Mouse (Mus musculus) cerebellum, adult 2 months (tissue): ENCODE results near the gene AI854703. TPM values are rescaled to one million over a fixed set of nuclear protein-coding genes. Genes with fewer than 3 reads are reported as not detected.
A peak's percentile ranks its signal among the peaks of the same experiment; 100 is the strongest.

Experiments
- DNase-seq, 2 experiments: peaks; one replicate each; pipeline ENCODE4 v3.0.0; 2021
- H3K27ac ChIP-seq: fragments of 200-500 bp; 2 replicates; pipeline ENCODE4 v1.5.1; 2012; ENCODE audit warnings: low read length, control low read depth, inconsistent platforms; ENCODE audit not compliant: insufficient read depth
- H3K27me3 ChIP-seq: fragments of 200-500 bp; 2 replicates; pipeline ENCODE4 v1.6.1; 2012; ENCODE audit warnings: inconsistent platforms, mild to moderate bottlenecking, low read length, moderate library complexity; ENCODE audit not compliant: control insufficient read depth, insufficient read depth
- H3K4me1 ChIP-seq: fragments of 200-500 bp; 2 replicates; pipeline ENCODE4 v1.6.1; 2011; ENCODE audit warnings: low read length; ENCODE audit not compliant: control insufficient read depth, insufficient read depth
- H3K4me3 ChIP-seq: fragments of 200-500 bp; replicated peaks from 2 replicates; pipeline ENCODE3; 2011; ENCODE audit warnings: mild to moderate bottlenecking, low read depth, low read length, control low read depth; ENCODE audit not compliant: insufficient read depth
- CTCF ChIP-seq: fragments of 200-500 bp; IDR thresholded peaks from 2 replicates; pipeline ENCODE4 v1.5.1; 2011; ENCODE audit warnings: low read depth, mild to moderate bottlenecking, control low read depth, low read length, moderate library complexity, borderline replicate concordance; ENCODE audit not compliant: insufficient read depth
- POLR2A ChIP-seq: fragments of 200-500 bp; IDR thresholded peaks from 2 replicates; pipeline ENCODE4 v1.6.1; 2011; ENCODE audit warnings: low read length, control low read depth, borderline replicate concordance; ENCODE audit not compliant: insufficient read depth
- WGBS: fragments of 180-500 bp; shearing (Covaris S2); methylation state at CpG from one replicate; pipeline ENCODE4 v1.1.7; 2018; 5-methylcytosine and 5-hydroxymethylcytosine counted together
- polyA plus RNA-seq: library from polyadenylated mRNA; depleted of rRNA; stranded (reverse); fragments of >200 nt; gene quantifications from 2 replicates; pipeline ENCODE4 v1.2.3, GENCODE M21; 2012

The AI854703 gene
- polyA plus RNA-seq, 1 experiment, result 35.2 TPM

DNA sequence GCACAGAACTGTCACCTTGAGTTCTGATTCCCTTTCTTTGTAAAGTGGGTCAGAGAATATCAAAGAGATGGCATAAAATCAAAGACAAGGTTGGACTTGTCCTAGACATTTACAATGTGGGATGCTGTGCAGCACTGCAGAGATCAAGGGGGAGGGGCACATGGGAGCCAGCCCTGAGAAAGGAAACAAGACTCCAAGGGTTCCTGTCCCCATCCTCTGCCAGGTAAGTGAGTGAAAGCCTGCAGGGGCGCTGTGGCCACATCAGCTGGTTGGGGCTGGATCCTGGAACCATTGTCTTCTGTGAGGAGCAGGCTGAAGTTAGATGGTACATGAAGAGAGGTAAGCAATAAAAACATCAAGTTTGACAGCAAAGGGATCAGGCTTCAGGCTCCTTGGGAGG lies 3.1 kb upstream of the AI854703 start:
- no peak for TF ChIP-seq POLR2A
- no peak for TF ChIP-seq CTCF
- DNase-seq, result no peak
- H3K4me1 ChIP-seq, result peaks cover 9% of the 10 kb centered on the region; the same call in 1 of the 2 replicates
- H3K27ac ChIP-seq, result no peak overlapping the region
- 54% methylated on average over 1 of the region's 1 CpGs for WGBS
- no peak overlapping the region for H3K4me3 ChIP-seq
- H3K27me3 ChIP-seq, result no peaks in the 10 kb centered on the region

DNA sequence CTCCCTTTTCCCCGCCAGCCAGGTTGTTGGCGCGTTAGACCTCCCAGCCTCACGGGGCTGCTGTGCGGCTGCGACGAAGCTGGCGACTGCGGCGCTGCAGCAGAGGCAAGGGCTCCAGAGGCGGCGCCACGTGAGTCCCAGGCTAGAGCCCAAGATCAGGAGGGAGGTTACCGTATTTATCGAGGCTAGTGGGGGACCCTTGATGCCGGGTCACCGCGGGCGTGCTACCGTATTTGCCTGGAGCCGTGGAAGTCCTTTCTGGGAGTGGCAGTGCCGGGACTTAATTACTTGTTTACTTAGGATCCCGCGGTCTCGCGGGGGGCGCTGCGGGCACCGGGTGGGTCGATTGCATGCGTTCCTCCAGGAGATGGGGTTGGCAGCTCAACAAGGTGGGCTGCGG lies 420 bp downstream of the AI854703 start:
- WGBS, result under 1% methylated on average over 32 of the region's 32 CpGs
- H3K4me3 ChIP-seq, result peak overlapping the region; percentile 54
- H3K27ac ChIP-seq, result peak overlapping the region; percentile 65
- DNase-seq, result peak; percentile 67 to 74
- no peak for TF ChIP-seq CTCF
- peak; percentile 35; the same call in 1 of the 2 replicates for TF ChIP-seq POLR2A
- H3K4me1 ChIP-seq, result peaks cover 13% of the 10 kb centered on the region; the same call in 1 of the 2 replicates
- no peaks in the 10 kb centered on the region for H3K27me3 ChIP-seq

DNA sequence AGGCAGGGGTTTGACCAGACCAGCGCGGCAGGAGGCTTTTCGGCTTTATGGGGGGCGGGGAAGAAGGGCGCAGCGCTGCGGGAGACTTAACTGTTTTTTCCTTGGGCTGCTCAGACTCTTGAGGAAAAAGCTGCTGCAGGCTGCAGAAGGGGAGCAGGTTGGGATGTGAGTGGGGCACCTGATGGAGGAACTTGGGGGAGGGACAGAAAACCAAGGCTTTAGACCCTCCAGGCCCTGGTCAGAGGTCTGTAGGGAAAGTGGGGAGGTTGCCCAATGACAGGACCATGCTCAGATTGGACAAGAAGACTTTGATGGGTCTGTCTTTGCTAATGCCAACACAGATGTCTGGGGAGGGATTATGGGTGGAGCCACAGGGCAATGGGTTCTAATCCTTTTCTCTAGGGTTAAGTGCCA lies 954 bp downstream of the AI854703 start:
- peak; percentile 29 to 47 for DNase-seq
- 6% methylated on average over 7 of the region's 7 CpGs for WGBS
- Histone ChIP-seq H3K27ac (peak overlapping the region; percentile 65; the same call in 1 of the 2 replicates), H3K27me3 (no peaks in the 10 kb centered on the region), H3K4me1 (peaks cover 13% of the 10 kb centered on the region; the same call in 1 of the 2 replicates), H3K4me3 (peak overlapping the region; percentile 54)
- no peak for TF ChIP-seq POLR2A
- no peak for TF ChIP-seq CTCF

DNA sequence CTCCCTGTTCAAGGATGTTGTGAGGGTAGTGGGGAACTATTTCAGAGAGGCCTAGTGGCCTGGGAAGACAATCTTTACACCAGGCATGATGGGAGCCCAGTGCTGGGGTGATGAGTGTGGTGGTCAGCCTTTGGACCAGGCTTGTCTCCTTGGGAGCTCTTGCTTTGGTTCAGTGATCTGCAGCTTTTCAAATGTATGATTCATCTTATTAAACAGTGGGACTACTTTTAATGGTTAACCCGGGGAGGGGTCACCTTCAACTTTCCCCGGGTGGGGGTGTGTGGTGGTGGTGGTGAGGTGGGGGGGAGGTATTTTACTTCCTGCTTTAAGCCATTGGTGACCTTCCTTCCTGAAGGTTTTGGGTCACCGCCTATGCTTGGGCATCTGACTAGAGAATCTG lies 1.8 kb downstream of the AI854703 start:
- no peak overlapping the region for H3K4me3 ChIP-seq
- H3K27ac ChIP-seq, result peak overlapping the region; percentile 35; the same call in 1 of the 2 replicates
- no peaks in the 10 kb centered on the region for H3K27me3 ChIP-seq
- TF ChIP-seq CTCF, result no peak
- no peak for TF ChIP-seq POLR2A
- 78% methylated on average over 3 of the region's 3 CpGs for WGBS
- H3K4me1 ChIP-seq, result peaks cover 13% of the 10 kb centered on the region; the same call in 1 of the 2 replicates
- DNase-seq, result no peak

DNA sequence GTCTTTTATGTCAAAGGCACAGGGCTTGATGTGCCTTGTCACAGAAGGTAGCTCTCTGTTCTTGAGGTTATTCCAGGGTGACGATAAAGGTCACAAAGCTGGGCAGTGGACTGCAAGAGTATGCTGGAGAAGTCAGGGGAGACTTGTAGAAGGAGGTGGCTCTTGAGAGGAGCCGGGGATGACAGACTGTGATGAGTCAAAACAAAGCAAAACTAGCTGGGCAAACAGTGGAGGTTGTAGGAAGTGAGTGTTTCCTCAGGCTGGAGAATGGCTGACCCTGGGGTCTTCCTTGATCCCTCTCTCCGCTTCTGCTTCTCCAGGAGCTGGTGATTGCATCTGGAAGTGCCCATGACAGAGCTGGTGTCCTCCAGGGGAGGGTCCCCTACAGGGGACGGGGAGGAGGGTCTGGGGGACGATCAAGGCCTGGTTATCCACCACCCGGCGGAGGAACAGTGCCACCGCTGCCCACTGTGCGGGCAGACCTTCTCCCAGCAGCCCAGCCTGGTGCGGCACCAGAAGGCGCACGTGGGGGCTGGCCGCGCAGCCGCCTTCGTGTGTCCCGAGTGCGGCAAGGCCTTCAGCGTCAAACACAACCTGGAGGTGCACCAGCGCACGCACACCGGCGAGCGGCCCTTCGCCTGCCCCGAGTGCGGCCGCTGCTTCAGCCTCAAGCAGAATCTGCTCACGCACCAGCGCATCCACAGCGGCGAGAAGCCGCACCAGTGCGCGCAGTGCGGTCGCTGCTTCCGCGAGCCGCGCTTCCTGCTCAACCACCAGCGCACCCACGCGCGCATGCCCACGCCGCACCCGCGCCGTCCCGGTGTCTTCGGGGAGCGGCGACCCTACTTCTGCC lies 2.5 kb downstream of the AI854703 start:
- 4% methylated on average over 54 of the region's 54 CpGs for WGBS
- Histone ChIP-seq H3K27me3 (no peaks in the 10 kb centered on the region), H3K4me3 (peak overlapping the region; percentile 61), H3K4me1 (peaks cover 13% of the 10 kb centered on the region; the same call in 1 of the 2 replicates), H3K27ac (peak overlapping the region; percentile 46; the same call in 1 of the 2 replicates)
- peak; percentile 68 to 73 for DNase-seq
- peak; percentile 46; the same call in 1 of the 2 replicates for TF ChIP-seq POLR2A
- TF ChIP-seq CTCF, result no peak

DNA sequence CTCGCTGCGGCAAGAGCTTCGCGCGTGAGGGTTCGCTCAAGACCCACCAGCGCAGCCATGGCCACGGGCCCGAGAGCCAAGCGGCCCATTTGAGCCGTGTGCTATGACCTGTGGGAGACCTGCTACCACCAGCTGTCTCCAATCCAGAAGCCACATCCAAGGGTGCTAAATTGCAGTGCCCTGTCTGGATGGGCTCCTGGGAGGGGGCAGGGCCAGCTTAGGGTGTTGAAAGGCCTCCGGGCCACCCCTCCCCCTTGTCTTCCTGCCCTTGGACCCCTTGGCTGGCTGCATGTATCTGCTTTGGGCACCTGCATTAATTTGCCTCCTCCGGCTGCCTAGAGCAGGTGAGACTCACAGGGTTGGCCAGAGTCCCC lies 3.1 kb downstream of the AI854703 start:
- peaks cover 13% of the 10 kb centered on the region; the same call in 1 of the 2 replicates for H3K4me1 ChIP-seq
- no peak for DNase-seq
- H3K27me3 ChIP-seq, result no peaks in the 10 kb centered on the region
- TF ChIP-seq POLR2A, result no peak
- no peak for TF ChIP-seq CTCF
- peak overlapping the region; percentile 61 for H3K4me3 ChIP-seq
- WGBS, result 6% methylated on average over 13 of the region's 13 CpGs
- peak overlapping the region; percentile 46; the same call in 1 of the 2 replicates for H3K27ac ChIP-seq

DNA sequence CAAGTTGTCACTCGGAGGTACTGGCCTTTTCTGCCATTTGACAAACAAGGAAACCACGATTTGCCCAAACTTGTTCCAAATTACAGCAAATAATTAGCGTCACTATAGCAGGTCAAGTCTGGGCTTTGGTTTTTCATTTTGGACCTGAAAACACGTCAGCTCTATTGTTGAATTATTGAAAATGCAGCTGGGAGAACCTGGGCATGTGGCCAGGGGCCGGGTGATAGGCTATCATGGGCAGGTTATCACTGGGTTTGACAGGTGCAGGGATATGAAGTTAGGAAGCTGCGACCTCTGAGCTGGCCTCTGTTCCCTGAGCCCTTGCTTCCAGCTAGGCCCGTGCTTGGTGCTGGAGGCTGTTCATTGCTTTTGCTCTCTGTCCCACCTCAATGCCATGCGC lies 4.3 kb downstream of the AI854703 start:
- peaks cover 13% of the 10 kb centered on the region; the same call in 1 of the 2 replicates for H3K4me1 ChIP-seq
- no peak overlapping the region for H3K27ac ChIP-seq
- H3K27me3 ChIP-seq, result no peaks in the 10 kb centered on the region
- no peak for DNase-seq
- no peak overlapping the region for H3K4me3 ChIP-seq
- WGBS, result 89% methylated on average over 8 of the region's 8 CpGs
- TF ChIP-seq POLR2A, result no peak
- TF ChIP-seq CTCF, result no peak
